Mouse (Mus musculus) layer of hippocampus, adult 9-10 months (tissue): ENCODE data around the gene Defa35.
"Not testable (repeated sequence)": the region's sequence is repeated elsewhere in the genome, so short reads cannot be mapped to it uniquely, and the experiment has no call there.

Experiments
- DNase-seq: peaks from one replicate; pipeline ENCODE4 v3.0.0; 2022; ENCODE audit warnings: low spot score

The Defa35 gene

DNA sequence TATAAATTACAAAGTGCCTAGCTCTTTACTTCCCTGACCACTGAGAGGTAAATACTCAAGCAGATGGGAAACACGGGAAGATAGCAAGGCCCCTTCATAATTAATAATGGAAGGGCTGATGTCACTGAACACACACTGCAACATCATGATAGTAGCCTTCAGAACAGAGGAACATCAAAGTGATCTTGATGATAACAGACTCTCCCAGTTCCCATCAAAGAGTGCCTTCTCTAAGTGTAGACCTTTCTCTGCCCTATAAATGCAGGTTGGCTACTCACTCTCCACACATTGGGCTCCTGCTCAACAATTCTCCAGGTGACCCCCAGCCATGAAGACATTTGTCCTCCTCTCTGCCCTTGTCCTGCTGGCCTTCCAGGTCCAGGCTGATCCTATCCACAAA is at the start of gene Defa35:
Gene Defa35 (plus strand): TSS at position 301 of the 400 bp plus-strand sequence.
- DNase-seq: not testable (repeated sequence)

DNA sequence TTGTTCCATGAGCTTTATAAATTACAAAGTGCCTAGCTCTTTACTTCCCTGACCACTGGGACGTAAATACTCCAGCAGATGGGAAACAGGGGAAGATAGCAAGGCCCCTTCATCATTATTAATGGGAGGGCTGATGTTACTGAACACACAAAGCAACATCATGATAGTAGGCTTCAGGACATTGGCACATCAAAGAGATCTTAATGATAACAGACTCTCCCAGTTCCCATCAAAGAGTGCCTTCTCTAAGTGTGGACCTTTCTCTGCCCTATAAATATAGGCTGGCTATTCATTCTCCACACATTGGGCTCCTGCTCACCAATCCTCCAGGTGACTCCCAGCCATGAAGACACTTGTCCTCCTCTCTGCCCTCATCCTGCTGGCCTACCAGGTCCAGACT is 39.6 kb upstream of the Defa35 start, which contains the start of gene Defa21:
Gene Defa21 (plus strand): TSS at position 301 of the 400 bp plus-strand sequence.
- not testable (repeated sequence) for DNase-seq

DNA sequence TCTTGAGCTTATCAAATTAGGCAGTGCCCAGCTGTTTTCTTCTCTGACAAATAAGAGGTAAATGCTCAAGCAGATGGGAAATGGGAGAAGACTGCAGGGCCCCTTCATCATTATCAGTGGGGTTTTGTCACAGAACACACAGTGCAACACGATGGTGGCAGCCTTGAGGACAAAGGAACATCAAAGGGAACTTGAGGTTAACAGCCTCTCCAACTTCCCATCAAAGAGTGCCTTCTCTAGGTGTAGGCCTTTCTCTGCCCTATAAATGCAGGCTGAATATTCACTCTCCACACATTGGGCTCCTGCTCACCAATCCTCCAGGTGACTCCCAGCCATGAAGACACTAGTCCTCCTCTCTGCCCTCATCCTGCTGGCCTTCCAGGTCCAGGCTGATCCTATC is 10.1 kb upstream of the Defa35 start, which contains the start of gene Defa23:
Gene Defa23 (plus strand): TSS at position 301 of the 400 bp plus-strand sequence.
- not testable (repeated sequence) for DNase-seq

DNA sequence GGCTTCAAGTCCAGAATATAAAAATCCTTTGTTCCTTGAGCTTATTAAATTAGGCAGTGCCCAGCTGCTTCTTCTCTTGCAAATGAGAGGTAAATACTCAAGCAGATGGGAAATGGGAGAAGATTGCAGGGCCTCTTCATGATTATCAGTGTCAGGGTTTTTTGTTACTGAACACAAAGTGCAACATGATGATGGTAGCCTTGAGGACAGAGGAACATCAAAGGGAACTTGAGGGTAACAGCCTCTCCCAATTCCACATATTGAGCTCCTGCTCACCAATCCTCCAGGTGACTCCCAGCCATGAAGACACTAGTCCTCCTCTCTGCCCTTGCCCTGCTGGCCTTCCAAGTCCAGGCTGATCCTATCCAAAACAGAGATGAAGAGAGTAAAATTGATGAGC is 19.3 kb downstream of the Defa35 start, which contains the start of gene Defa25:
Gene Defa25 (plus strand): TSS at position 301 of the 400 bp plus-strand sequence.
- DNase-seq: not testable (repeated sequence)

DNA sequence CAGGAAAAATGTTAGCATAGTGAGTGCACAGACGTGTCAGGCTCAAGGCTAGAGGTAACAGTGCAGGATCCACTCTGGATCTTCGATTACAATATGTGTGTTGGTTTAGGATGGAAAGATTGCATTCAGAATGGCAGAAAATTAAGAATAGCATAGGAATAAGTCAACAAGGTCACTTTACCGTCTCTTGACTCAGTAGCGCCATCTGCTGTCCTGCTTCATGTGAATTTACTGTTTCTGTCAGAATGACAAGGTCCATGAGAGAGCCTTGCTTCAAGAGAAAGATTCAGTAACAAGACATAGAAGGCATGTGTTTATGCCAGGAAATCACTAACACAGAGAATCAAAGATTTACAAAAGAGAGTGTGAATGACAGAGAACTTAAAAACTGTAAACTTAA is 28.3 kb downstream of the Defa35 start:
- DNase-seq: no peak

DNA sequence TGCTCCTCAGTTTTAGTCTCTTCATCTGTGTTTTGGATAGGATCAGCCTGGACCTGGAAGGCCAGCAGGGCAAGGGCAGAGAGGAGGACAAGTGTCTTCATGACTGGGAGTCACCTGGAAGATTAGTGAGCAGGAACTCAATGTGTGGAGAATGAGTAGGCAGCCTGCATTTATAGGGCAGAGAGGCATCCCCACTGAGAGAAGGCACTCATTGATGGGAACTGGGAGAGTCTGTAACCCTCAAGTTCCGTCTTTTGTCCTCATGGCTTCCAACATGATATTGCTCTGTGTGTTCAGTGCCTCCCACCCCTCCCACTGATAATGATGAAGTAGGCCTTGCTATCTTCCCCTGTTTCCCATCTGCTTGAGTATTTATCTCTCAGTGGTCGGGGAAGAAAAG is 31.1 kb downstream of the Defa35 start, which contains the start of gene Gm14851:
Gene Gm14851 (minus strand): TSS at position 101 of the 400 bp plus-strand sequence.
- not testable (repeated sequence) for DNase-seq
